Mouse (Mus musculus): Measurements from ENCODE around the gene Efcab11. TPM values are rescaled to one million over a fixed set of nuclear protein-coding genes. Genes with fewer than 3 reads are reported as not detected.

The Efcab11 gene
- polyA plus RNA-seq, 1 experiment from 2014 or later = 24.9 TPM

GRCm38 (mm10) chr12:99756914-99757687 is 127.1 kb downstream of the Efcab11 start:
- Histone ChIP-seq H3K9me3 (replicated peaks) (no peaks in the 10 kb centered on the region), H3K27ac (replicated peaks) (peak overlapping the region; percentile 71), H3K36me3 (no peaks in the 10 kb centered on the region), H3K27me3 (ENCODE audit: low read depth, poor library complexity, severe bottlenecking) (peaks cover 48% of the 10 kb centered on the region), H3K4me3 (peak overlapping the region; percentile 43), H3K4me1 (peaks cover 30% of the 10 kb centered on the region)
- 39% methylated on average over 18 of the region's 18 CpGs for WGBS
- peak; percentile 51 for DNase-seq (ENCODE audit: low spot score)

GRCm38 (mm10) chr12:99756213-99756612 is 128.0 kb downstream of the Efcab11 start:
- no peak for DNase-seq (ENCODE audit: low spot score)
- peaks cover 30% of the 10 kb centered on the region for H3K4me1 ChIP-seq
- no peaks in the 10 kb centered on the region for H3K9me3 ChIP-seq (replicated peaks)
- WGBS = 88% methylated on average over 9 of the region's 9 CpGs
- peaks cover 45% of the 10 kb centered on the region for H3K27me3 ChIP-seq (ENCODE audit: low read depth, poor library complexity, severe bottlenecking)
- no peaks in the 10 kb centered on the region for H3K36me3 ChIP-seq
- H3K4me3 ChIP-seq = no peak overlapping the region
- H3K27ac ChIP-seq (replicated peaks) = 0 out of 2 replicates have a peak overlapping the region, but pooled peaks have one; percentile 71

- Histone ChIP-seq H3K36me3 (no peaks in the 10 kb centered on the region), H3K27ac (replicated peaks) (no peak overlapping the region), H3K4me1 (peaks cover 24% of the 10 kb centered on the region), H3K27me3 (ENCODE audit: low read depth, poor library complexity, severe bottlenecking) (peaks cover 45% of the 10 kb centered on the region), H3K9me3 (replicated peaks) (no peaks in the 10 kb centered on the region), H3K4me3 (no peak overlapping the region)
- 85% methylated on average over 11 of the region's 11 CpGs for WGBS
- no peak for DNase-seq (ENCODE audit: low spot score)
Observed at GRCm38 (mm10) chr12:99752986-99753385, 131.3 kb downstream of the Efcab11 start.

GRCm38 (mm10) chr12:99749391-99749790 is 134.8 kb downstream of the Efcab11 start:
- Histone ChIP-seq H3K4me3 (no peak overlapping the region), H3K27me3 (ENCODE audit: low read depth, poor library complexity, severe bottlenecking) (peaks cover 23% of the 10 kb centered on the region), H3K4me1 (0 out of 2 replicates have a peak, but pooled peaks cover 3% of the 10 kb centered on the region), H3K36me3 (no peaks in the 10 kb centered on the region), H3K27ac (replicated peaks) (no peak overlapping the region), H3K9me3 (replicated peaks) (no peaks in the 10 kb centered on the region)
- 83% methylated on average over 3 of the region's 3 CpGs for WGBS
- DNase-seq (ENCODE audit: low spot score) = no peak

GRCm38 (mm10) chr12:99741631-99742030 is 142.6 kb downstream of the Efcab11 start:
- Histone ChIP-seq H3K9me3 (replicated peaks) (no peaks in the 10 kb centered on the region), H3K36me3 (no peaks in the 10 kb centered on the region), H3K4me3 (no peak overlapping the region), H3K4me1 (peaks cover 12% of the 10 kb centered on the region), H3K27me3 (ENCODE audit: low read depth, poor library complexity, severe bottlenecking) (no peaks in the 10 kb centered on the region), H3K27ac (replicated peaks) (no peak overlapping the region)
- no peak for DNase-seq (ENCODE audit: low spot score)
- 91% methylated on average over 8 of the region's 8 CpGs for WGBS

GRCm38 (mm10) chr12:99739211-99739610 is 145.0 kb downstream of the Efcab11 start:
- no peak overlapping the region for H3K27ac ChIP-seq (replicated peaks)
- H3K4me3 ChIP-seq = no peak overlapping the region
- H3K27me3 ChIP-seq (ENCODE audit: low read depth, poor library complexity, severe bottlenecking) = no peaks in the 10 kb centered on the region
- H3K36me3 ChIP-seq = no peaks in the 10 kb centered on the region
- 81% methylated on average over 5 of the region's 5 CpGs for WGBS
- DNase-seq (ENCODE audit: low spot score) = no peak
- H3K4me1 ChIP-seq = peaks cover 25% of the 10 kb centered on the region
- no peaks in the 10 kb centered on the region for H3K9me3 ChIP-seq (replicated peaks)

- Histone ChIP-seq H3K36me3 (no peaks in the 10 kb centered on the region), H3K4me3 (no peak overlapping the region), H3K4me1 (peaks cover 25% of the 10 kb centered on the region), H3K9me3 (replicated peaks) (no peaks in the 10 kb centered on the region), H3K27me3 (ENCODE audit: low read depth, poor library complexity, severe bottlenecking) (no peaks in the 10 kb centered on the region), H3K27ac (replicated peaks) (no peak overlapping the region)
- 87% methylated on average over 6 of the region's 6 CpGs for WGBS
- no peak for DNase-seq (ENCODE audit: low spot score)
Observed at GRCm38 (mm10) chr12:99738256-99738655, 146.0 kb downstream of the Efcab11 start.

- H3K27ac ChIP-seq (replicated peaks) = peak overlapping the region; percentile 61
- H3K27me3 ChIP-seq (ENCODE audit: low read depth, poor library complexity, severe bottlenecking) = no peaks in the 10 kb centered on the region
- 45% methylated on average over 3 of the region's 3 CpGs for WGBS
Observed at GRCm38 (mm10) chr12:99736971-99737370, 147.3 kb downstream of the Efcab11 start.

GRCm38 (mm10) chr12:99735172-99735571 is 149.1 kb downstream of the Efcab11 start:
- Histone ChIP-seq H3K4me3 (no peak overlapping the region), H3K27me3 (ENCODE audit: low read depth, poor library complexity, severe bottlenecking) (no peaks in the 10 kb centered on the region), H3K4me1 (peaks cover 25% of the 10 kb centered on the region), H3K27ac (replicated peaks) (no peak overlapping the region; the same call in 1 of the 2 replicates), H3K9me3 (replicated peaks) (0 out of 2 replicates have a peak, but pooled peaks cover 4% of the 10 kb centered on the region), H3K36me3 (no peaks in the 10 kb centered on the region)
- 57% methylated on average over 10 of the region's 10 CpGs for WGBS
- no peak for DNase-seq (ENCODE audit: low spot score)

More at GRCm38 (mm10) chr12:99736971-99737370, 147.3 kb downstream of the Efcab11 start:
- H3K36me3 ChIP-seq = no peaks in the 10 kb centered on the region
- peaks cover 25% of the 10 kb centered on the region for H3K4me1 ChIP-seq
- DNase-seq (ENCODE audit: low spot score) = no peak
- 0 out of 2 replicates have a peak, but pooled peaks cover 4% of the 10 kb centered on the region for H3K9me3 ChIP-seq (replicated peaks)
- no peak overlapping the region for H3K4me3 ChIP-seq

GRCm38 (mm10) chr12:99724206-99724605 is 160.0 kb downstream of the Efcab11 start:
- WGBS = 89% methylated on average over 12 of the region's 12 CpGs
- no peaks in the 10 kb centered on the region for H3K36me3 ChIP-seq
- H3K9me3 ChIP-seq (replicated peaks) = no peaks in the 10 kb centered on the region

GRCm38 (mm10) chr12:99723791-99724190 is 160.4 kb downstream of the Efcab11 start:
- WGBS = 93% methylated on average over 8 of the region's 8 CpGs
- DNase-seq (ENCODE audit: low spot score) = no peak
- Histone ChIP-seq H3K4me1 (no peaks in the 10 kb centered on the region), H3K9me3 (replicated peaks) (no peaks in the 10 kb centered on the region), H3K36me3 (no peaks in the 10 kb centered on the region), H3K27me3 (ENCODE audit: low read depth, poor library complexity, severe bottlenecking) (no peaks in the 10 kb centered on the region), H3K4me3 (no peak overlapping the region), H3K27ac (replicated peaks) (no peak overlapping the region)

More at GRCm38 (mm10) chr12:99724206-99724605, 160.0 kb downstream of the Efcab11 start:
- DNase-seq (ENCODE audit: low spot score) = no peak
- Histone ChIP-seq H3K27ac (replicated peaks) (no peak overlapping the region), H3K27me3 (ENCODE audit: low read depth, poor library complexity, severe bottlenecking) (no peaks in the 10 kb centered on the region), H3K4me3 (no peak overlapping the region), H3K4me1 (no peaks in the 10 kb centered on the region)

- no peaks in the 10 kb centered on the region for H3K4me1 ChIP-seq
- no peak overlapping the region for H3K4me3 ChIP-seq
- no peak for DNase-seq (ENCODE audit: low spot score)
- no peaks in the 10 kb centered on the region for H3K36me3 ChIP-seq
- no peaks in the 10 kb centered on the region for H3K27me3 ChIP-seq (ENCODE audit: low read depth, poor library complexity, severe bottlenecking)
- WGBS = 93% methylated on average over 10 of the region's 10 CpGs
- no peak overlapping the region for H3K27ac ChIP-seq (replicated peaks)
- H3K9me3 ChIP-seq (replicated peaks) = no peaks in the 10 kb centered on the region
Observed at GRCm38 (mm10) chr12:99721318-99721717, 162.9 kb downstream of the Efcab11 start.

GRCm38 (mm10) chr12:99719777-99720176 is 164.5 kb downstream of the Efcab11 start:
- Histone ChIP-seq H3K27ac (replicated peaks) (no peak overlapping the region; the same call in 1 of the 2 replicates), H3K9me3 (replicated peaks) (no peaks in the 10 kb centered on the region), H3K4me1 (peaks cover 15% of the 10 kb centered on the region), H3K27me3 (ENCODE audit: low read depth, poor library complexity, severe bottlenecking) (no peaks in the 10 kb centered on the region), H3K4me3 (no peak overlapping the region), H3K36me3 (no peaks in the 10 kb centered on the region)
- no peak for DNase-seq (ENCODE audit: low spot score)
- WGBS = 92% methylated on average over 11 of the region's 11 CpGs
